Mouse (Mus musculus) embryonic facial prominence, embryonic 12.5 days (tissue): ENCODE measurements around the gene Zfp963. TPM values are rescaled to one million over a fixed set of nuclear protein-coding genes. Genes with fewer than 3 reads are reported as not detected.

ENCODE experiments used
- ATAC-seq: fragments of 200-750 bp; cut with Nextera tagmentation; 2 replicates; pipeline ENCODE4 v1.8.0; 2017; ENCODE audit not compliant: insufficient number of reproducible peaks, insufficient read depth, low FRiP score, low TSS enrichment
- H3K27ac ChIP-seq: fragments of 300-500 bp; sonication (generic); 2 replicates; pipeline ENCODE4 v1.5.1; 2016; ENCODE audit warnings: mild to moderate bottlenecking
- H3K27me3 ChIP-seq: fragments of 300-500 bp; sonication (generic); 2 replicates; pipeline ENCODE4 v1.6.1; 2016; ENCODE audit warnings: mild to moderate bottlenecking, moderate library complexity
- H3K36me3 ChIP-seq: fragments of 300-500 bp; sonication (generic); 2 replicates; pipeline ENCODE4 v1.6.1; 2016; ENCODE audit warnings: mild to moderate bottlenecking
- H3K4me1 ChIP-seq: fragments of 300-500 bp; sonication (generic); 2 replicates; pipeline ENCODE4 v1.6.1; 2016
- H3K4me2 ChIP-seq: fragments of 300-500 bp; sonication (generic); replicated peaks from 2 replicates; pipeline ENCODE4 v1.6.1; 2016; ENCODE audit warnings: mild to moderate bottlenecking, moderate library complexity
- H3K4me3 ChIP-seq: fragments of 300-500 bp; sonication (generic); 2 replicates; pipeline ENCODE4 v1.5.1; 2016; ENCODE audit warnings: mild to moderate bottlenecking
- H3K9ac ChIP-seq: fragments of 300-500 bp; sonication (generic); 2 replicates; pipeline ENCODE4 v1.6.1; 2016; ENCODE audit warnings: mild to moderate bottlenecking, moderate library complexity
- H3K9me3 ChIP-seq: fragments of 300-500 bp; sonication (generic); 2 replicates; pipeline ENCODE4 v1.6.1; 2016; ENCODE audit warnings: mild to moderate bottlenecking, moderate library complexity
- WGBS: fragments of 180-500 bp; shearing (Covaris S2); methylation state at CpG from one replicate; pipeline ENCODE4 v1.1.7; 2016; 5-methylcytosine and 5-hydroxymethylcytosine counted together
- polyA plus RNA-seq: library from polyadenylated mRNA; unstranded; fragments of >200 nt; fragmentation: Nextera tagmentation; extraction: Ambion mirVana; gene quantifications from 2 replicates; pipeline ENCODE4 v1.2.1, GENCODE M21; 2016

Zfp963 gene
- 5.8 and 6.8 TPM in 2 replicates for polyA plus RNA-seq

- Histone ChIP-seq H3K27me3 (no peaks in the 10 kb centered on the region), H3K9ac (peak within 1 kb of the TSS; percentile 78), H3K27ac (peak within 1 kb of the TSS; percentile 98), H3K4me1 (0 out of 2 replicates have a peak, but pooled peaks cover 5% of the 10 kb centered on the region), H3K4me3 (peak within 1 kb of the TSS; percentile 69), H3K9me3 (no peaks in the 10 kb centered on the region), H3K4me2 (peak within 1 kb of the TSS; percentile 54), H3K36me3 (0 out of 2 replicates have a peak, but pooled peaks cover 8% of the 10 kb centered on the region)
- WGBS: 4% methylated on average over 48 of the region's 48 CpGs
- peak; percentile 98 for ATAC-seq
Measured at GRCm38 (mm10) chr8:69749544-69750454, at the start of gene Zfp963. Gene Zfp963, minus strand, starts transcription at chr8:69749970.

DNA sequence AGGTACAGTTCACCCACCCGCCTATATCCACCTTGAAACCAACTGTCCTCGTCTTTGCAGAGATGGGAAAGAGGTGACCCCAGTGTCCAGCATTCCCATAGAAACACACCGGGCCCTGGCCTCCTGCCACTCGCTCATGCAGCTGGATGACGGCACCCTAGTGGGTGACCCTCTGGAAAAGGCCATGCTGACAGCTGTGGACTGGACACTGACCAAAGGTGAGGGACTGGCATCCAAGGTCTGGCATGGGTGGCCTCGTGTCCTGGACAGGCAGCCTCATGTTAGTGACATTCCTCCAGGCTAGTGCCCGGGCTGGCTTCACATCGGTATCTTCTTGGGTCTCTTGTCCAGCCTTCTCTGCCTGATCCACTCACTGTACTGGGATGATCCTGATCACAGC is 49.5 kb upstream of the Zfp963 start:
- Histone ChIP-seq H3K27ac (no peak overlapping the region), H3K9ac (no peak overlapping the region), H3K4me2 (no peak overlapping the region), H3K4me1 (no peaks in the 10 kb centered on the region), H3K9me3 (no peaks in the 10 kb centered on the region), H3K4me3 (no peak overlapping the region), H3K36me3 (peaks cover 98% of the 10 kb centered on the region), H3K27me3 (no peaks in the 10 kb centered on the region)
- WGBS: 91% methylated on average over 8 of the region's 8 CpGs
- no peak for ATAC-seq

GRCm38 (mm10) chr8:69797661-69798060 is 47.9 kb upstream of the Zfp963 start:
- Histone ChIP-seq H3K4me1 (peaks cover 3% of the 10 kb centered on the region), H3K27me3 (no peaks in the 10 kb centered on the region), H3K27ac (no peak overlapping the region), H3K9me3 (no peaks in the 10 kb centered on the region), H3K4me3 (no peak overlapping the region), H3K9ac (no peak overlapping the region), H3K4me2 (no peak overlapping the region), H3K36me3 (peaks cover 88% of the 10 kb centered on the region)
- 93% methylated on average over 10 of the region's 10 CpGs for WGBS
- ATAC-seq: no peak

DNA sequence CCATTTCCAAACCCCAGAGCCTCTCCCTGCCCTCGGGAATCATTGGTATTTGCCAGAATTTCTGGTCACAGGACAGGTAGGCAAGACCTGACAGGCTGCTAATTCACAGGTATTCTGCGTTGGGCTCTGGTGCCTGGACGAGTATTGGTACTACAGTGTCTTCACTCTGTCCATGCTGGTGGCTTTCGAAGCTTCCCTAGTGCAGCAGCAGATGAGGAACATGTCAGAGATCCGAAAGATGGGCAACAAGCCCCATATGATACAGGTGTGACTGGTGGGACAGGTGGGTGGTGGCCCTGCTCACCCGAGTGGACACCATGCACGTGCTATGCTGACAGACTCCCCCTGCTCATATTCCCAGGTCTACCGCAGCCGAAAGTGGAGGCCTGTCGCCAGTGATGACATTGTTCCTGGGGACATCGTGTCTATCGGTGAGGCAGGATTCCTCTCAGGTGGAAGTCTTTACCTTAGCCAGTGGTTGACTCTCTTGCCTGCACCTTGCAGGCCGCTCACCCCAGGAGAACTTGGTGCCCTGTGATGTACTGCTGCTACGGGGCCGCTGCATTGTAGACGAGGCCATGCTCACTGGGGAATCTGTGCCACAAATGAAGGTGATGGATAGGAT is 47.1 kb upstream of the Zfp963 start:
- Histone ChIP-seq H3K4me2 (no peak overlapping the region), H3K9ac (no peak overlapping the region), H3K27me3 (no peaks in the 10 kb centered on the region), H3K4me3 (no peak overlapping the region), H3K9me3 (no peaks in the 10 kb centered on the region), H3K27ac (no peak overlapping the region), H3K36me3 (peaks cover 80% of the 10 kb centered on the region), H3K4me1 (peaks cover 11% of the 10 kb centered on the region)
- no peak for ATAC-seq
- WGBS: 92% methylated on average over 16 of the region's 16 CpGs

- Histone ChIP-seq H3K9me3 (no peaks in the 10 kb centered on the region), H3K27me3 (no peaks in the 10 kb centered on the region), H3K4me2 (no peak overlapping the region), H3K9ac (no peak overlapping the region), H3K27ac (no peak overlapping the region), H3K4me1 (peaks cover 11% of the 10 kb centered on the region), H3K4me3 (no peak overlapping the region), H3K36me3 (peaks cover 63% of the 10 kb centered on the region)
- WGBS: 94% methylated on average over 6 of the region's 6 CpGs
- no peak for ATAC-seq
Measured at GRCm38 (mm10) chr8:69794901-69795300, 45.1 kb upstream of the Zfp963 start.

DNA sequence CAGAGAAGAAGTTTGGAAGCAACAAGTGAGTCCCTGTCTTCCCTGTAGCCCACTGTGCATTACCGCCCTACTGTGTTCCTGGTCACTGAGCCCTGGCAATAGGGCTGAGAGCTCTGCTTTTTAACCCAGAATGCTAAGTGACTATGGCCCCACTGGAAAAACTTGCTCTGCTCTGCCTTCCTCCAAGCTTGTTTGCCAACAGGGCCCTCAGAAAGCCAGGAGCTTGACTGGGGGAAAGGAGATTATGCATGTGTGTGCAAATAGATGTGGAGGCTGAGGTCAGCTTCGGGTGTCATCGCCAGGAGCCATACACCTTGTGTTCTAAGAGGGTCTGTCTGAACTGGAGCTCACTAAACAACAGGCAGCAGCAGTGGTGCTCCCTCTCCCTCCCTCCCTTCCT is 44.3 kb upstream of the Zfp963 start:
- peaks cover 55% of the 10 kb centered on the region for H3K36me3 ChIP-seq
- H3K27ac ChIP-seq: no peak overlapping the region
- no peaks in the 10 kb centered on the region for H3K27me3 ChIP-seq
- no peak for ATAC-seq
- H3K4me1 ChIP-seq: peaks cover 11% of the 10 kb centered on the region
- H3K4me2 ChIP-seq: no peak overlapping the region
- H3K4me3 ChIP-seq: no peak overlapping the region
- no peak overlapping the region for H3K9ac ChIP-seq
- WGBS: 95% methylated on average over 3 of the region's 3 CpGs
- H3K9me3 ChIP-seq: no peaks in the 10 kb centered on the region

DNA sequence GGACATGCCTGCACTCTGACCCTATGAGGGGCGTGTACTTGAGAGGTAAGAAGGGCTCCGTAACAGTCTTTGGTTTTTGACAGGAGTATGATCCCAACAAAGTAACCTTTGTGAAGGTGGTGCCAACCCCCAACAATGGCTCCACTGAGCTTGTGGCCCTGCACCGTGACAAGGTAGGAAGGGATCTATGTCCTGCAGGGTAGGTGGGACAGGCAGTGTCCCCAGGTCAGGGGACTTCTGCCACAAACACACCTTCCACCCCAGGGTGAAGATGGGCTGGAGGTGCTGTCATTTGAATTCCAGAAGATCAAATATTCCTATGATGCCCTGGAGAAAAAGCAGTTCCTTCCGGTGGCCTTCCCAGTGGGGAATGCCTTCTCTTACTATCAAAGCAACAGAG is 43.9 kb upstream of the Zfp963 start:
- ATAC-seq: no peak
- Histone ChIP-seq H3K9me3 (no peaks in the 10 kb centered on the region), H3K4me1 (peaks cover 11% of the 10 kb centered on the region), H3K27ac (no peak overlapping the region), H3K36me3 (peaks cover 50% of the 10 kb centered on the region), H3K9ac (no peak overlapping the region), H3K4me3 (no peak overlapping the region), H3K27me3 (no peaks in the 10 kb centered on the region), H3K4me2 (no peak overlapping the region)
- 91% methylated on average over 4 of the region's 4 CpGs for WGBS

- Histone ChIP-seq H3K36me3 (peaks cover 29% of the 10 kb centered on the region), H3K27me3 (no peaks in the 10 kb centered on the region), H3K4me1 (peaks cover 11% of the 10 kb centered on the region), H3K4me3 (peak overlapping the region; percentile 99), H3K9me3 (no peaks in the 10 kb centered on the region), H3K4me2 (peak overlapping the region; percentile 51), H3K9ac (peak overlapping the region; percentile 89), H3K27ac (peak overlapping the region; percentile 63)
- peak; percentile 68 for ATAC-seq
- WGBS: under 1% methylated on average over 48 of the region's 48 CpGs
Measured at GRCm38 (mm10) chr8:69791415-69792068, 41.8 kb upstream of the Zfp963 start.

- H3K36me3 ChIP-seq: peaks cover 22% of the 10 kb centered on the region
- H3K4me3 ChIP-seq: peak within 1 kb of the TSS; percentile 99
- peak within 1 kb of the TSS; percentile 89 for H3K9ac ChIP-seq
- no peaks in the 10 kb centered on the region for H3K27me3 ChIP-seq
- ATAC-seq: peak; percentile 90
- WGBS: under 1% methylated on average over 38 of the region's 38 CpGs
- peak within 1 kb of the TSS; percentile 51 for H3K4me2 ChIP-seq
- no peaks in the 10 kb centered on the region for H3K9me3 ChIP-seq
- peaks cover 11% of the 10 kb centered on the region for H3K4me1 ChIP-seq
- peak within 1 kb of the TSS; percentile 63 for H3K27ac ChIP-seq
Measured at GRCm38 (mm10) chr8:69790773-69791367, 41.1 kb upstream of the Zfp963 start, which contains the start of the genes Atp13a1 and Zfp866. Gene Atp13a1, plus strand, starts transcription at chr8:69791163. Gene Zfp866, minus strand, starts transcription at chr8:69791178.

GRCm38 (mm10) chr8:69790364-69790763 is 40.6 kb upstream of the Zfp963 start:
- Histone ChIP-seq H3K9me3 (no peaks in the 10 kb centered on the region), H3K4me3 (peak overlapping the region; percentile 99), H3K4me1 (peaks cover 11% of the 10 kb centered on the region), H3K27ac (peak overlapping the region; percentile 63), H3K27me3 (no peaks in the 10 kb centered on the region), H3K36me3 (peaks cover 17% of the 10 kb centered on the region; the same call in 1 of the 2 replicates), H3K4me2 (peak overlapping the region; percentile 51), H3K9ac (peak overlapping the region; percentile 89)
- WGBS: 27% methylated on average over 11 of the region's 11 CpGs
- no peak for ATAC-seq

DNA sequence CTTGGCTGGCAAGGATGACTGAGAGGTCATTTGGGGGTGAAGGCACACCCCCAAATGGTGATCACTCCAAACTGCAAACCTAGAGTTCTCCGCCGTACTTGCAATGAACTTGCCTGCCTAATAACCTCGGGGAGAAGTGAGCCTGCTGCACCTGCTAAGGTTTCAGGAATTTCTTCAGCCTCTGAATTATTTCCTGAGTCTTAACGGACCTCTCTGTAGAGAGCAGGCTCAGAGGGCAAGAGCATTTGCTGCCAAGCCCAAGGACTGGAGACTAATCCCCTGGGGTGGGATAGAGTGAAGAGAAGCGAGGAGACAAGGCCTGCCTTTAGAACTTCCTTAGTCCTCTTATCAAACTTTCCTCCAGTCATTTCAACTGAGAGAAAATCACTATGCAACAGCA is 40.0 kb upstream of the Zfp963 start:
- no peak for ATAC-seq
- peaks cover 11% of the 10 kb centered on the region for H3K4me1 ChIP-seq
- H3K4me3 ChIP-seq: no peak overlapping the region
- no peaks in the 10 kb centered on the region for H3K27me3 ChIP-seq
- 66% methylated on average over 5 of the region's 5 CpGs for WGBS
- peaks cover 11% of the 10 kb centered on the region; the same call in 1 of the 2 replicates for H3K36me3 ChIP-seq
- no peak overlapping the region for H3K9ac ChIP-seq
- peak overlapping the region; percentile 51; the same call in 1 of the 2 replicates for H3K4me2 ChIP-seq
- no peaks in the 10 kb centered on the region for H3K9me3 ChIP-seq
- H3K27ac ChIP-seq: no peak overlapping the region
